Mouse (Mus musculus): ENCODE measurements around the gene Crot. TPM values are rescaled to one million over a fixed set of nuclear protein-coding genes. Genes with fewer than 3 reads are reported as not detected.
A peak's percentile ranks its signal among the peaks of the same experiment; 100 is the strongest.
"Not testable (repeated sequence)": the region's sequence is repeated elsewhere in the genome, so short reads cannot be mapped to it uniquely, and the experiment has no call there.

Gene Crot
- total RNA-seq (2021), result 10 to 100 TPM; 15.2 to 17.1 TPM

- intact Hi-C loops (cut with DNase I), result no loop called here
Observed at GRCm38 (mm10) chr5:8996686-8997512, at the start of gene Crot. Gene Crot, minus strand, starts transcription at chr5:8997324.

GRCm38 (mm10) chr5:9045904-9046303, 48.8 kb upstream of the Crot start:
- DNase-seq, result no peak
- intact Hi-C loops (cut with DNase I), result no loop called here

More at GRCm38 (mm10) chr5:8996686-8997512, at the start of gene Crot:
- peak; percentile 97 for DNase-seq

GRCm38 (mm10) chr5:9044821-9045220, 47.7 kb upstream of the Crot start:
- no peak for DNase-seq
- intact Hi-C loops (cut with DNase I), result no loop called here

- intact Hi-C loops (cut with DNase I), result no loop called here
- no peak for DNase-seq
Observed at GRCm38 (mm10) chr5:9043582-9044267, 46.6 kb upstream of the Crot start.

GRCm38 (mm10) chr5:9042721-9043416, 45.7 kb upstream of the Crot start:
- DNase-seq, result no peak
- intact Hi-C loops (cut with DNase I), result no loop called here

- DNase-seq, result no peak
- intact Hi-C loops (cut with DNase I), result no loop called here
Observed at GRCm38 (mm10) chr5:9040665-9041215, 43.6 kb upstream of the Crot start.

- intact Hi-C loops (cut with DNase I), result no loop called here
- DNase-seq, result no peak
Observed at GRCm38 (mm10) chr5:9039978-9040377, 42.9 kb upstream of the Crot start.

GRCm38 (mm10) chr5:9037292-9037691, 40.2 kb upstream of the Crot start:
- intact Hi-C loops (cut with DNase I), result no loop called here
- DNase-seq, result no peak

GRCm38 (mm10) chr5:9035457-9035856, 38.3 kb upstream of the Crot start:
- intact Hi-C loops (cut with DNase I), result no loop called here
- DNase-seq, result no peak

GRCm38 (mm10) chr5:9034535-9034934, 37.4 kb upstream of the Crot start:
- intact Hi-C loops (cut with DNase I), result no loop called here
- no peak for DNase-seq

GRCm38 (mm10) chr5:9033843-9034242, 36.7 kb upstream of the Crot start:
- intact Hi-C loops (cut with DNase I), result no loop called here

GRCm38 (mm10) chr5:9032641-9033040, 35.5 kb upstream of the Crot start:
- DNase-seq, result no peak
- intact Hi-C loops (cut with DNase I), result no loop called here

More at GRCm38 (mm10) chr5:9033843-9034242, 36.7 kb upstream of the Crot start:
- no peak for DNase-seq

GRCm38 (mm10) chr5:9032101-9032590, 35.0 kb upstream of the Crot start:
- intact Hi-C loops (cut with DNase I), result no loop called here
- DNase-seq, result no peak

- intact Hi-C loops (cut with DNase I), result no loop called here
- no peak for DNase-seq
Observed at GRCm38 (mm10) chr5:9028266-9028841, 31.2 kb upstream of the Crot start.

- no peak for DNase-seq
- intact Hi-C loops (cut with DNase I), result no loop called here
Observed at GRCm38 (mm10) chr5:9015352-9015751, 18.2 kb upstream of the Crot start.

GRCm38 (mm10) chr5:9014774-9015173, 17.6 kb upstream of the Crot start:
- no peak for DNase-seq
- intact Hi-C loops (cut with DNase I), result no loop called here

- intact Hi-C loops (cut with DNase I), result no loop called here
Observed at GRCm38 (mm10) chr5:9011374-9011773, 14.2 kb upstream of the Crot start.

GRCm38 (mm10) chr5:9010166-9010565, 13.0 kb upstream of the Crot start:
- no peak for DNase-seq
- intact Hi-C loops (cut with DNase I), result no loop called here

More at GRCm38 (mm10) chr5:9011374-9011773, 14.2 kb upstream of the Crot start:
- no peak for DNase-seq

GRCm38 (mm10) chr5:9006585-9006984, 9.5 kb upstream of the Crot start:
- DNase-seq; intact Hi-C loops (cut with DNase I): not testable (repeated sequence)

GRCm38 (mm10) chr5:9000006-9000405, 2.9 kb upstream of the Crot start:
- DNase-seq; intact Hi-C loops (cut with DNase I): not testable (repeated sequence)

Data from left cerebral cortex, postnatal 4 days (tissue).